Mouse (Mus musculus): ENCODE data around the gene Lix1.

GRCm38 (mm10) chr17:17383703-17384102, 18.8 kb upstream of the Lix1 start:
- TF ChIP-seq GATA1 (IDR thresholded peaks at IDR 0.05; ENCODE audit: borderline replicate concordance, low read length) (no peak), FLI1 (IDR thresholded peaks at IDR 0.05; ENCODE audit: low read length) (no peak)

Data from megakaryocyte, embryonic 14.5 days (primary cell).